Mouse (Mus musculus) spleen, embryonic (tissue): ENCODE measurements at regions not wholly inside any gene's neighbourhood (a gene's known extent, or its start where the extent isn't known, plus 50 kb on each side); places are given as distances from the start of the nearest gene placed in this dataset.

Experiments
- CTCF ChIA-PET: fragments of 350-600 bp; sonication (Branson Sonifier 250); formaldehyde crosslinking; loops from one replicate; lab custom pipeline; 2022; lab: Charles Lee

DNA sequence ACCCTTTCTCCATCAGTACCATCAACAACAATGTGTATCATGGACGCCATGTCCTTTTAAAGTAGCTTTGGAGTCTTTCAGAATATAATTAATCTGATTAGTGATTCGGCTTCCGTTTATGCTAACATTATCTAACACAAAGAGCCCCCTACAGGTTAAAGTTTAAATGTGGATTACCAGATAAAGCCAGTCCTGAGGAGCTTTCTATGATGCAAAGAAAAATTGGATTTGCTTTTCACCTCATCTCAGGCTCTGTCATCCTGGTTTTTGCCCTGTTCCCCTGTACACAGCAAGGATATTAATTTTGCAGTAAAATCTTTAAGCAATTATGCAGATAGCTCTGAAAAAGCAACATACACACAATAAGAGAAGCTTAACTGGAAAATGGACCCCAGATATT lies 412.7 kb upstream of the Tbc1d2b start:
- CTCF ChIA-PET, result no interaction called here

DNA sequence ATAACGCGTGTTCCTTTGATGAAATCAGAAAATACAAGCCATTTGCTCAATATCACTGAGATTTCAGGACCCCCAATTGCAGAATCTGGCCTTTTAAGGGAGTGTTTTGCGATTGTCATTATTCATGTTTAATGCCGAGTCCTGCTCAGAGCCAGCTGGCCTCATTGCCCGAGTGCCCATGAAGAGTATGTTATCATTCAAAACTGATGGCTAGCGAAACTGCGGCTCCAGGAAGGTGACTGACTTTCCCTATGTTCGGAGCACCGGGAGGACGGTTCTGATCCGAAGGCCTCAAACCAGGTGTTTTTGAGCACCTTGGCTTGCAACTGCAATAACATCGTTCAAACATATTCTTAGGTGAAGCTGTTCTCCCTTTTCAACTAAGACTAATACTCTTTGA lies 419.5 kb upstream of the Tbc1d2b start:
- CTCF ChIA-PET, result no interaction called here

DNA sequence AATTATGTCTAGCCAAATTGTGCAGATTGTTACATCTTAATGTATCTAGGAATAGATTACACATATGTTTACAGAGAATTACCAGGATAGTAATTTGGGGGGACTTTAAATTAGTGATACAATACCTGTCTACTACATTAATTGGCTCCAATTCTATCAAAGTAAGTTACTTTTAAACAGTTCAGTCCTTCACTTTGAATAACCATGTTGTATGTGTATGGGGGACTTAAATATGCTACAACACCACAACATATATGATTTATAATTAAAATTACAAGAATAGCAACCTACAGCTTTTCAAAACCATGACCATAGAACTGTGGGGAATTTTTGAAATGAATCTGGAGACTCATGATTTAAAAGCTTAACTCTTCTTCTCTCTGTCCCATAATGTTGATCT lies 420.5 kb upstream of the Tbc1d2b start:
- CTCF ChIA-PET, result no interaction called here

DNA sequence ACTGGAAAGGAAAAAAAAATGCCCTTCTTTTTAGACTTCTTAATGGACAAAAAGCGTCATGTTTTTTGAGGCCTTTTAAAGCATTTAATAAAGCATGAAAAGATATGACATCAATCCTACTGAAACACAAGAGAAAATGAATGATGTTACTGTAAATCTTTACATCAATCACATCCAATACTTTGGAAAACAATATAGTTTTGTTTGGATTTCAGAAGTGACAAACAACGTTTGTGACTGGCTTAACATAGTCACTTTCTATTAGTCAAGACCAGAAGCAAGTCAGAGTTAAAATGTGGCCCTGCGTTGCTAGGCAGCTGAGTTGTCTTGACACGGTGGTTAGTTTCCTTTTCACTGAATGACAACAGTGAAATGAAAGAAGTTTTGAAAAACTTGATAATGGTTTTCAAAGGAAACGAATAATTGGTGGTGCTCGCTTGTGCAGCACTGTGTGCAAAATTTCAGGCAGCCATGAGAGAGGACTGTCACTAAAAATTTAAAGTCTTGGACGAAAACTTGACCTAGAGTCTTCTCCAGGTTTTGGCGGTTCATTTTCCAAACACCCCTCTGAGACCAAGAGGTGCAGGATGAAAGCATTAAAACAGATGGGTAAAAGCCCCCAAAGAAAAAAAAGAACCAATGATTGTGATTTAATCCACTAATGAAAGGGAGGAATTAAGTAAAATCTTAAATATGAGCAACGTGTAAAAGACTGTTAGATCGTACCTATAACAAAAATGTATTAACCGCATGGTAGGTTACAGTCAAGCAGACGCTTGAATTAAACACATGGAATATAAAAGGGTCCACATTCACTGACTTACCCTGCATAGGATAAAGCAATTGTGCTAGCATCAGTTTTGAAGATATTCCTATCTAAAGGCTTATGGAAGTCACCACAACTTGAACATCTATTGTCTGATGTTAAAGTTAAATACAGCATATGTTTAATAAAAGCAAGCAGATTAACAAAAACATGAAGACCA lies 421.4 kb upstream of the Tbc1d2b start:
- CTCF ChIA-PET, result no interaction called here

DNA sequence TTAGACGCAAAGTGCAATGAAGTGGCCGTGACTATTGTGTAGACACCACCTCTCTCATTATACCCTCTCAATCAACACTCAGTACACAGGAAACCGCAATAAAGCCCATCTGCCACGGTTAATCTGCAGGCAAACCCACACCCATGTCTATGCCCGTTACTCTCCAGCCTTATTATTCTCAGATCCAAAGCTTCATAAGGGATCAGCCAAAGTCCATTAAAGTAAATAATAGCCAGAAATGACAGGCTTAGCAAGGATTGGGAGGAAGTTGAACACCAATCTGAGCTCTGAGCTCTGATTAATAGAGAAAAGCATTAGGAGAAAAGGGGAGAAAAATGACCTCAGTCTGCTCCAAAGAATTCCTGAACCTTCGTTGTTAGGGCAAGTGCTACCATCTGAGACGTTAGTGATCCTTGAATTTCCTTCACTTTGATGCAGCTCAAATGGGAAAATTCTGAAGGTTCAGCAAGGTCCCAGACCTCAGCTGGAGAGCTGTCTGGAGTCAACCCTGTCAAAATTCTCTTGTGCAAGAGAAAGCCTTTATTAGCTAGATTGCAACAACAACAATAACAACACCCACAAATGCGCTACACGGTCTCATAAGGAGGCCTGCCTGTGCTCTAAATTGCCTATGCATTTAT lies 422.5 kb upstream of the Tbc1d2b start:
- CTCF ChIA-PET, result no interaction called here

DNA sequence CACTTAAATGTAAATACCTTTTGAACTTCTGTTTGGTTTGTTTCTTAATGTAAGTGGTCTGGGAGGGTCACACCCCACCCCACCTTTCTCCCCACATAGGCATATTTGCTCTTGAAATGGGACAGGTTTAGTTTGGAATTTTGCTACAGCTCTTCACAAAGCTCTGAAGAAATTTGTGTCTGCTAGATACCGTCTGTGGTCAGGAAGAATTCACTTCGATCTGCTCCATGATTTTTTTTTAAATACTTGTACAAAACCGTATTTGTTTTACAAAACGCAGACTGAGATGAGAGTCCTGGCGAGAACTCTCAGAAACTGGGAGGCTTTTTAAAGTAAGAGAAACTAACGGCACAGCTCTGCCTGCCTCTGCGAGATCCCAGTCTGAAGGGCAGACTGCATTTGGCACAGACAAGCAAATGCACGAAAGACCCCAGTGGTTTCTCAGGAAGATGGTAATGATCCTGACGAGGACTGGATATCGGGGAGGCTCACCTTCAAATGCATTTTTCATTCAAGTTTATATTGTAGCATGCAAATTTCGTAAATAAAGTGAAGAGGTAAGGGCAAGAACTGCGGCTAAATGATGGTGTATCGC lies 423.5 kb upstream of the Tbc1d2b start:
- CTCF ChIA-PET, result no interaction called here

DNA sequence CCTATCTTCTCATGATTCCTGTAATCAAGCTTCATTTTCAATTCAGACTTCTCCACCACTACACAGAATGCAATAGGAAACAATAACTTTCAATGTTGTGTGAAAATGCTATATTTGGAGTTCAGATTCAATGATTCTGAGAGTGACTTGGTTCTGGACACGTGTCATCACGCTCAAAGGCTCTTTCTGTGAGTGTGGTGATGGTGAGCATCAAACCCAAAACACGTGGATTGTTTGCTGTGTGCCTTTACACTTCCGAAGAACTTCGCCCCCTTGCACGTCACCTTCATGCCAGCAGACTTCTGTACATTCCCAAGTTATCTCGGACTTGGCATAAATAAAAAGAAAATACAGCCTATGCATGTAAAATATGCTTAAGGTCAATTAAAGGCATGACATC lies 425.1 kb upstream of the Tbc1d2b start:
- CTCF ChIA-PET, result no interaction called here

DNA sequence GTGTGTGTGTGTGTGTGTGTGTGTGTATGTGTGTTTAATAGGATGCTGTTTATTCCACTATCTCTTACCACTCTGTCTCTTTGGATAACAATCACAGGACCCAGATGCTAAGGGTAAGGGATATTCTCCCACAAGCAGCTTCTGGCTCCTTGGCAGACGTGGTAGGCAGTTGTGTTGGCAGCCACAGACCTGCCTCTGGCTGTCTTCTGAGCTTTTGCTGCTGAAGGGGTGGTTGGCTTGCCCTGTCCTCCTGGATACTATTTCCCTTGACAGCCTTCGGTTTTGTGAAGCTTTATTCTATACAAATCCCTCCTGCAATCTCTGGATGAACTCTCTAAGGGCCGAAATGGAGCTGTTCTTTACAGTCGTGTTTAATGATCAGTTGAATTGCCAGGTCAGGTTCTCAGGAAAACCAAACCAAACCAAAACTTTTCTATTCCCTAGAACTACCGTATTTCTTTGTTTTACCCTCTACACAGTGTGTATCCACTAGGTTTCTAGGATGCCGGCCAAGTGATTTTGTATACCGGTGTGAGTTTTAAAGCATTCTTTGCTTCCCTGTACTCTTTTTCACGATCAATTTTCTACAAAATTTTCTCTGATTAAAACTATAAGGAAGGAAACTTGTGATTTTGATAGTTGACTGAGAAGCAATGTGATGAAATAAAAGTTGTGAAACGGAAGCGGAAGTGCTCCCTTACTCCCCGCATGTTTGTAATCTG lies 426.8 kb upstream of the Tbc1d2b start:
- CTCF ChIA-PET, result interaction anchor here (0.7 kb wide), 1 partner anchor 396 kb away, joined by 6 read pairs; no protein-coding TSS in a partner anchor

DNA sequence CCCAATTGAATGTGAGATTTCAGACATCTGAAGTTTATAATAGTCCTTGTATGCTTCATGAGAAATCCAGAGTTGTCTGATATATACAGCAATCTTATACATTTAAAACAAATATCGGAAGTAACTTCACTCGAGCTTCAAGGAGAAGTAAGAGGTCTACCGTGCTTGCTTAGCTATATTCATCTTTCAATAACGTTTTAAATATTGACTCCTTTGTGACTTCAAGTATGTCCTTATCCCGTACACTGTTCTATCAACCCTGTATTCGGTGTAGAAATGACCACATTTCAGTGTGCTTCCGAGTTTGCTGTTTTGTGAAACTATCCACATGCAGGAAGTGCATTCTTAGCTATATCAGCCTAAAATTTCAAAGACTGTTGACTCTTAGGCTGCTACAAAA lies 427.8 kb upstream of the Tbc1d2b start:
- CTCF ChIA-PET, result no interaction called here

DNA sequence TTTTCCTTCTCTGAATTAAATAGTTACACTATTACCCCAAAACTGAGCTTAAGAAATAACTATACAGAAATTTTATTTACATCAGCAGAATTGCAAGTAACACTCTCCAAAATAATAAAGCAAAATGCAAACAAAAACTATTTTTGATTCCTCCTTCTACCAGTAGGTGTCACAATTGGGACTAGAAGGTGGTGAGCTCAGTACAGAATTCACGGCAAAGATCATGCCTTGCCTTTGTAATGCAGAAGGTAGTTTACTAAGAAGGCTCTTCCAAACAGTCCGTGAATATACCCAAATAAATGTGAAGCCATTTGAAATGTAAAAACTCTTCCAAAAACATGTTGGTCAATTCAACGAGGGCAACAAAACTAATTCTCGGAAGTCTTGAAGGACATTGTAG lies 428.5 kb upstream of the Tbc1d2b start:
- CTCF ChIA-PET, result no interaction called here

DNA sequence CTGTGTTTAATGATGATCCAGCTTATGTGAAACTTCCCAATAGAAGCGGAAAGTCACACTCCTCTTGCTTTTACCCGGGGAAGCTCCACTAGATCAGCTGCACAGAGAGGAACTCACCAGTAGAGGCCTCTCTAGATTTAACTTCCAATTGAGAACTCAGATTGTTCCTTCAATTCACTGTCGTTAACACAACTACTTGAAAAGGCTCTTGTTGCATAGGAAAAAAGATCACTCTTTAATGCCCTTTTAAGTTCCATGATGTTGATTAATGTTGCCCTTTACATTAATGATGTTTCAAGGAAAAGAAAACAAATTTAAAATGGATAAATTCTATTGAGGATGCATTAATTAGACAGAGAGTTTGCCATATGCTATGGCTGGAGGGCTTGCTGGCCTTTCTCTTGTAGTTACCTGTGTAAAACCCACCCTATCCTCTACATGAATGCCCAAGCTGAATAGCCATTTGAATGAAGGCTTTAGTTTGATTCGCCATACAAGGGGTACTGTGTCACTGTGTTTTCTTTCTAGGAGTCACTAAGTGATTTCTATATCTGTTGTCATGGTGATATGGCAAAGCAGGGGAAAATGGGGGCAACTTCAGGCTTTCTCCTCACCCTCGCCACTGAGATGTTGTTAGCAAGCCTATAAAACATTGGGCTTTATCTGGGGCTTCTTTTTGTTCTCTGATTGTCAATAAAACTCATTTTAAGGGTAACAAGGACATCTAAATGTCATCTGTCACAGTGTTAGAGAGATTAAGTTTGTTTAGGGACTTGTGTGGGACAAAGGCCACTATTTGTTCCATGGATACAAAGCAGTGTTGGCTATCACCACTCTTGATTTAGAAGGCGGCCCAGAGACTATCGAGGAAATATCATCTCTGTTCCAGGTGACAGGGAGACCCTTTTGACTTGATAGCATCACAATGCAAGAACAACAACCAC lies 429.9 kb upstream of the Tbc1d2b start:
- CTCF ChIA-PET, result no interaction called here

DNA sequence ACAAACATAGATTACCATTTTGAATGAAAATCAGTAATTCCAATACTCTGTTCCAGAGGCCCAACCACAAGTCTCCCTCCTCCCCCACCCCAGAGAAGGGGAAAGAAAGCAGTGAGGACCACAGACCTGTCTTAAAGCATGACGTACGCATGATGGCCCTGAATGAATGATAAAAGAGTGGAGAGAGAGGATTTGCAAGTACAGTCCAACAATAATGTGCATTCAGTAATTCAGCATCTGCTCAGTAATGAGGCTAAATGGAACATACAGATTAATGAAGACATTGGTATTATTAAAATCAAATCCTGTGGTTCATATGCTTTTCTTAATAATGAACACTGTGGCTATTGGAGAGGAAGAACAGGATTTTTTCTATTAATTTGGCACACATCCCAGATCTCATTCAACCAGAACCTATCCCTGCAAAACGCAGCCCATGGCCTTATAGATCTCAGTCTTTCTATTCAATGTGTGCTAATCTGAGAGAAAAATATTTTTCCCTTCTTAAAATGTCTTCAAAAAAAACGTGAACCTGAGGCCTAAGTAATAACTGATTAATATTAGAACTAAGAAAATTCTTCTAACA lies 430.7 kb upstream of the Tbc1d2b start:
- CTCF ChIA-PET, result no interaction called here

DNA sequence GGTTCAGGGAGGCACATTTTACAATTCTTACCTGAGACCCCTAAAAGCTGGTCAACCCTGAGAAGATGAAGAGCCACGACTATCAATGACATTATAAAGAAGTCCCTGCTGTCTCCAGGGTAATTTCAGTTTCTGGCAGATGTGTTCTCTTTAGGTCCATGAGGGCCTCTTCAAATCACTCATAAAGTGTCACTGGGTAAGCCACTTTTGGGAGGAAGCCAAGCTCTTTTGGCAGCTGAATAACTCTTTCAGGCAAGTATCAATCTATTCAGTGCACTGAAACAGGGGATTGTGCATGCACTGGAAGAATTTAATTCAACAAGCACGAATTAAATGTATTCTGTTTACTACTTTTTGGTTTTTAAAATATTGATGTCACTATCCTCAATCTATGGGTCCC lies 443.1 kb upstream of the Tbc1d2b start:
- CTCF ChIA-PET, result no interaction called here

DNA sequence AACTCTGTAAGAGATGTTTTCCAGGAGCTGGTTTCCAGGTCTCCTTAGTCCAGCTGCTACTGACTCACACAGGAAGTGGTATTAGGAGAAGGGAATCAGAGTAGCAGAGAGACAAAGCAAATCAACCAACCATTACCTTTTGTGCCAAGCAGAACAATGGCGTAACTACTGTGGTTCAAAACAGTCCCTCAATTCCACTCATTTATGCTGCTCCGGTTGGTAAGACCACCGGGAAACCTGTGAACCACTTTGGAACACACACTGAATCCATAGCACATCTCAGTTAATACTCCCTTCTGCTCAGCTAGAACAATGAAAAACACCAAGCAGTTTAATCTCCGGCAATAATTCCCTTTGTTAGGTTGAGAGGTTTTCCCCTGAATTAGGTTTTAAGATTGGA lies 460.8 kb upstream of the Tbc1d2b start:
- CTCF ChIA-PET, result no interaction called here

DNA sequence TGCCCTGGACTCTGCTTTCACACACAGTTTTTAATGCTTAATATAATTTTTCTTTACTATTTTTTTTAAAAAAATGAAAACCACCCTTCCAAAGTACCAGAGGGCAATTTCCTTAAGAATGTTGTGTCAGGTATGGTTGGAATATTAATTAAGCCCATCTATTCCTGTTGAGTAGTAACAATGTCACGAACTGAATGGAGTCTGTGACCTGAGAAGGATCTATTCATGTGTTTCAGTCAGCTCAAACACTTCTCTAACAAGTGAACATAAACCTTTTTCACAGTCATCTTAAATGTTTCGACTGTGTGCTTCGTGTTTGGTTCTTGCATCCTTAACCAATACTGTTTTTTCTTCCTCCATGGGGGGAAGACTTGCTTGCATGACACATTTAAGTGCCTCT lies 486.6 kb upstream of the Tbc1d2b start:
- CTCF ChIA-PET, result no interaction called here

DNA sequence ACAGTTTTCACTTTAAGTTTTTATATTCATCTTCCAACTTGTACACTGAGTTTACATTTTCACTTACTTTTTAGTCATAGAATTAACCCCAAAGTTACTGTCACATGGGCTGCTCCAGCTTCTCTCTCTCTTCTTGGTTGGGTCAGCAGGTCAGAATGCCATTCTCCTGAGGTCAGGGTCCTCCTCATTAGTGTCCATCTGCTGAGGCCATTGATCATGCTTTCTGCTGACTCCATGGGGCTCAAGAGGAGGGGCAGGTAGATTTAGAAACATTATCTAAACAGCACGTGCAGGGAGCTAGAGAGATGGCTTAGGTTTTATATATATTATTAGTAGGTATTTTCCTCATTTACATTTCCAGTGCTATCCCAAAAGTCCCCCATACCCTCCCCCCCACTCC lies 503.7 kb upstream of the Tbc1d2b start:
- CTCF ChIA-PET, result no interaction called here

DNA sequence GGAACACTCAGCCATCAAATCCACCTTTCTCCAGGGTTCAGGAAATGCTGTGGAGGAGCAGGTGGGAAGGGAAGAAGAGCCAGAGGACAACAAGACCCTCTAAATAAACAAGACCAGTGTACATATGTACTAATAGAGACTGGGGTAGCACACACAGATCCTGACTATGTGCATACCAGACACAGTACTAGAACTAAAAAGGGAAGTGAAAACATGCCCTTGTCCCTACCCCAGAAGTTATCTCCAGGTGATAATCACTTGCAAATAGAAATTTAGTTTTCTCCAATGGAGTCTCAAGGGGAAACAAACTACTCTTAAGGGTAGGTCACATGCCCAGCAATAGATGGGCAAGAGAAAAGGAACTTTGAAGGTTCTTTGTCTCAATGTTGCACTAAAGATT lies 518.9 kb upstream of the Tbc1d2b start:
- CTCF ChIA-PET, result no interaction called here

DNA sequence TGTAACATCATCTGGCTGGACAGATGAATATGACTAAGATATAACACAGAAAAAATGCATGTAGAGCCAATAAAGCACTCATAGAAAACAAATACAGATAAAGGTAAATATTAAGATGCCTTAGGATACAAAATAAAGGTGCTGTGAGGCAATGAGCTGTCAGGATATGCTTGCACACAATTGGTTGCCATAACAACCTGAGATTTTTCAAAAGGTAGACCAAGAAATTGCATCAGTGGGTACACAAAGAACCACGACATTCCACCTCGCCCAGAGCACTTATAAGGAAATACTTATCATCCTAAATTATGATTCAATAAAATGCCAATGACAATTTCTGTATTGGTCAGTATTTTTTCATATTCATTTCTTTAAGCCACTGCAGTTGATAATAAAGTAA lies 521.3 kb upstream of the Tbc1d2b start:
- CTCF ChIA-PET, result no interaction called here

DNA sequence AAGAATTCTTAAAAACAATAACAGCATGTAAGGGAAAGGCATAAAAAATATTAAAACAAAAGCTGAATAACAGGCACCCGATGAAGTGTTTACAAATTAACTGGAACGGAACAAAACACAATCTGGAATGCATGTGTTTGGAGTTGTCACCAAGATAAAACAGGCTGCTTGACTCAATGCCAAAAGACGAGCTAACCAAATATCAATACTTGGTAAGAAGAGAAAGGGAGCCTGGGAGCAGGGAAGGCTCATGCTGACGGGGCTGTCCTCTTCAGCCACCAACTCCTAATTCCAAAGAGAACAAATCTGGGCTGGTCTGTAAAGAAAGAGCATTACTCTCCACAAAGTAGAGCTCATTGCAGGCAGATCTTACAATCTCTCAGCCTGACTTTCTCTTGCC lies 545.4 kb upstream of the Zic4 start:
- CTCF ChIA-PET, result no interaction called here

DNA sequence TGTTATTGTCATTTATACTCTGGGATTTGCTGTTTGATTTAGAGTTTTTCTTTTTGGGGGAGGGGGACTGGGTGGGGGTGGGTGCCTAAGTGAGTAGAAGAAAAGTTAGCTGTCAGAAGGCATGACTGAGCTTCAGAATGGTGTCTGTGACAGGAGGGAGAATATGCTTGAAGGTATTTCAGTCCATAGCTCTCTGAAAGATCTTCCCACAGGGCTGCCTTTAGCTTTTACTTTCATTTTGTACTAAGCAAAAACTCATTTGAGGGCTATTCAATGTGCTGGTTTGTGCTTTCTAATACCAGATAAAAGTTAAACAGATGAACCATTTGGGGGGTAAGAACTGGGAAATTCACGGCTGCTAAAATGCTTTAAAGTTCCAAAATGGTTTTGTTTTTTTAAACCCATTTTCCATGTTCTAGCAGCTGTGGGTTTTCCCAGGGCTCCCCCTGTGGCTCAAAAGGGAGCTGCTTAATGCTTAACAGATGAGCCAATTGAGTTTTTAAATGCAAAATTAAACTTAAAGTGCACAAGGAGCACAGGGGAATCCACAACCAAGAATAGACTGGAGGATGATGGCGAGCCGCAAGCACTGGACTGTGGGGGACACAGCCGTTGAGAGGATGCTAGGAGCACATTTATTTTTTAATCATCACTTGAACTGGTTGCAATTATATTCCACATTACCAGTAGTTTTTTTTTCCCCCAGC lies 538.5 kb upstream of the Zic4 start:
- CTCF ChIA-PET, result no interaction called here
